ENCODE assay signal across 8 mouse cellular contexts in genomic region chr4:138216891-138217392, GRCm38 (mm10). TPM values are rescaled to one million over a fixed set of nuclear protein-coding genes. Genes with fewer than 3 reads are reported as not detected.
DNase-seq lines count a peak whose midpoint lies in the region; ATAC-seq and TF ChIP-seq lines count a peak whose summit lies in the region.

No protein-coding gene starts in this region.

- H3K27ac ChIP-seq in hindbrain, embryonic 13.5 days = peak overlapping the region; percentile 100

- ATAC-seq in Patski = peak; percentile 84
- peak; percentile 97 for ATAC-seq in hindbrain, embryonic 13.5 days (ENCODE audit: low FRiP score)

- in situ Hi-C loops in Patski (cut with MboI; ENCODE audit: low pct_unique_long_range_greater_than_20kb) = no loop called here

- POLR2A ChIA-PET in Patski (lab: Charles Lee) = no interaction called here

- H3K9ac ChIP-seq in hindbrain, embryonic 13.5 days = peak overlapping the region; percentile 99

- H3K4me3 ChIP-seq in hindbrain, embryonic 13.5 days = peak overlapping the region; percentile 100

- TF ChIP-seq CTCF in Patski (IDR thresholded peaks at IDR 0.05) = no peak

- WGBS in hindbrain, embryonic 13.5 days = under 1% methylated on average over 58 of the region's 68 CpGs

- peak; percentile 82 for DNase-seq in Patski (ENCODE audit: low read depth, low spot score)
- DNase-seq in cerebellum, postnatal 14 days = peak; percentile 99
- peak; percentile 96 to 97 for DNase-seq in frontal cortex, postnatal 14 days (ENCODE audit: low spot score in 2 of 2)
- DNase-seq in layer of hippocampus, postnatal 25 days (ENCODE audit: extremely low spot score in 1 of 2, low spot score in 1 of 2) = peak; percentile 93 to 97
- peak; percentile 98 for DNase-seq in lung, postnatal 25 days (ENCODE audit: low spot score)
- peak; percentile 98 for DNase-seq in retina, embryonic 14.5 days (ENCODE audit: low spot score)
- peak; percentile 99 for DNase-seq in thymus, postnatal 4 days

- CTCF ChIA-PET in Patski (lab: Charles Lee) = no interaction called here

- H3K4me1 ChIP-seq in hindbrain, embryonic 13.5 days (replicated peaks) = peaks cover 42% of the 10 kb centered on the region

- no peaks in the 10 kb centered on the region for H3K9me3 ChIP-seq in hindbrain, embryonic 13.5 days

- H3K36me3 ChIP-seq in hindbrain, embryonic 13.5 days = peaks cover 4% of the 10 kb centered on the region; the same call in 1 of the 2 replicates

- H3K4me2 ChIP-seq in hindbrain, embryonic 13.5 days = peak overlapping the region; percentile 94

- H3K27me3 ChIP-seq in Patski = no peaks in the 10 kb centered on the region
- no peaks in the 10 kb centered on the region for H3K27me3 ChIP-seq in hindbrain, embryonic 13.5 days

RNA-seq across cellular contexts. Expression of gene Hp1bp3, which starts 0.8 kb away (rescaled TPM):
- 112 TPM for polyA plus RNA-seq in Patski (2021)
- polyA plus RNA-seq in hindbrain, embryonic 13.5 days (2015; fragmentation: Nextera tagmentation; extraction: Ambion mirVana) = 220 and 233 TPM in 2 replicates
- total RNA-seq in layer of hippocampus, postnatal 25 days (2021) = 100 to 1,000 TPM; 167 to 170 TPM

RNA-seq across cellular contexts. Expression of gene Sh2d5, which starts 33.3 kb away (rescaled TPM):
- polyA plus RNA-seq in Patski (2021) = 0.91 TPM
- 11.1 and 12.3 TPM in 2 replicates for polyA plus RNA-seq in hindbrain, embryonic 13.5 days (2015; fragmentation: Nextera tagmentation; extraction: Ambion mirVana)
- total RNA-seq in layer of hippocampus, postnatal 25 days (2021) = 10 to 100 TPM; 46.8 to 47.1 TPM

RNA-seq across cellular contexts. Expression of gene Kif17, which starts 33.3 kb away (rescaled TPM):
- 1.6 TPM for polyA plus RNA-seq in Patski (2021)
- 2.5 and 2.6 TPM in 2 replicates for polyA plus RNA-seq in hindbrain, embryonic 13.5 days (2015; fragmentation: Nextera tagmentation; extraction: Ambion mirVana)
- total RNA-seq in layer of hippocampus, postnatal 25 days (2021) = 10 to 100 TPM; 19.0 to 19.8 TPM

Comparison
In these comparisons a context has a peak if more than half of its experiments do, and no peak if none do; other contexts are left out.
1. Peak in every context shown above with its lines: DNase-seq, ATAC-seq, H3K4me3 ChIP-seq and H3K27ac ChIP-seq.